Mouse (Mus musculus) C2C12 (cell line): ENCODE results near the gene R3hcc1l. TPM values are rescaled to one million over a fixed set of nuclear protein-coding genes. Genes with fewer than 3 reads are reported as not detected.
A peak's percentile ranks its signal among the peaks of the same experiment; 100 is the strongest.

Experiments used
- H3K27me3 ChIP-seq: one replicate; pipeline ENCODE4 v1.6.1; 2011; ENCODE audit not compliant: control insufficient read depth, insufficient read depth, insufficient read length
- H3K36me3 ChIP-seq: one replicate; pipeline ENCODE4 v1.6.1; 2011; ENCODE audit not compliant: control insufficient read depth, insufficient read depth
- H3K4me3 ChIP-seq: one replicate; pipeline ENCODE4 v1.5.1; 2011; ENCODE audit warnings: mild to moderate bottlenecking, control low read depth; ENCODE audit not compliant: poor library complexity, insufficient read depth, severe bottlenecking
- H3K79me2 ChIP-seq: one replicate; pipeline ENCODE4 v1.6.1; 2011; ENCODE audit not compliant: control insufficient read depth, insufficient read depth
- H3K79me3 ChIP-seq: one replicate; pipeline ENCODE4 v1.6.1; 2011; ENCODE audit warnings: low read depth, control low read depth
- H3ac ChIP-seq: one replicate; pipeline ENCODE3; 2011; ENCODE audit warnings: low read depth; ENCODE audit not compliant: control insufficient read depth, insufficient read length
- CEBPB ChIP-seq: IDR thresholded peaks from one replicate; pipeline ENCODE4 v1.6.1; 2011; ENCODE audit warnings: low read depth, mild to moderate bottlenecking, control low read depth, moderate library complexity
- CTCF ChIP-seq: IDR thresholded peaks from one replicate; pipeline ENCODE4 v1.5.1; 2011; ENCODE audit not compliant: control insufficient read depth, insufficient read depth, insufficient read length
- FOSL1 ChIP-seq: IDR thresholded peaks from one replicate; pipeline ENCODE4 v1.8.0; 2011; ENCODE audit warnings: mild to moderate bottlenecking, low read length; ENCODE audit not compliant: poor library complexity, insufficient read depth, severe bottlenecking
- MAX ChIP-seq: IDR thresholded peaks from one replicate; pipeline ENCODE4 v1.6.1; 2011; ENCODE audit warnings: mild to moderate bottlenecking, control low read depth
- MYOD1 ChIP-seq: IDR thresholded peaks from one replicate; pipeline ENCODE4 v1.6.1; 2011; ENCODE audit warnings: low read depth; ENCODE audit not compliant: control insufficient read depth, insufficient read length
- MYOG ChIP-seq: IDR thresholded peaks from one replicate; pipeline ENCODE4 v1.6.1; 2011; ENCODE audit not compliant: control insufficient read depth, insufficient read length; ENCODE audit errors: extremely low read depth
- USF1 ChIP-seq: IDR thresholded peaks from one replicate; pipeline ENCODE4 v1.6.1; 2011; ENCODE audit warnings: low read depth, mild to moderate bottlenecking, control low read depth, moderate library complexity
- polyA plus RNA-seq: library from polyadenylated mRNA; unstranded; fragments of >200 nt; fragmentation: generic; extraction: Trizol; gene quantifications from one replicate; pipeline ENCODE4 v1.2.1, GENCODE M21; 2012; ENCODE audit warnings: missing spikeins

The R3hcc1l gene
- polyA plus RNA-seq, 1 experiment = 3.3 TPM

- H3K79me3 ChIP-seq = no peaks in the 10 kb centered on the region
- H3K27me3 ChIP-seq = no peaks in the 10 kb centered on the region
- TF ChIP-seq FOSL1 = no peak
- no peak for TF ChIP-seq MAX
- TF ChIP-seq USF1 = no peak
- TF ChIP-seq MYOG = no peak
- H3K4me3 ChIP-seq = no peak overlapping the region
- no peak overlapping the region for H3ac ChIP-seq
- no peaks in the 10 kb centered on the region for H3K36me3 ChIP-seq
- H3K79me2 ChIP-seq = no peaks in the 10 kb centered on the region
These were observed 120.3 kb downstream of the R3hcc1l start for GRCm38 (mm10) chr19:42638604-42639481.

GRCm38 (mm10) chr19:42639544-42639943, 121.0 kb downstream of the R3hcc1l start:
- Histone ChIP-seq H3K36me3 (no peaks in the 10 kb centered on the region), H3ac (no peak overlapping the region), H3K4me3 (no peak overlapping the region), H3K27me3 (no peaks in the 10 kb centered on the region), H3K79me2 (no peaks in the 10 kb centered on the region), H3K79me3 (no peaks in the 10 kb centered on the region)
- TF ChIP-seq MYOG (no peak), MAX (no peak), MYOD1 (no peak), CEBPB (no peak), FOSL1 (no peak), USF1 (peak; percentile 71), CTCF (no peak)

- no peak overlapping the region for H3K4me3 ChIP-seq
- no peak for TF ChIP-seq CEBPB
- no peak for TF ChIP-seq USF1
- H3K79me3 ChIP-seq = no peaks in the 10 kb centered on the region
- no peak overlapping the region for H3ac ChIP-seq
- H3K27me3 ChIP-seq = no peaks in the 10 kb centered on the region
- no peaks in the 10 kb centered on the region for H3K79me2 ChIP-seq
- H3K36me3 ChIP-seq = no peaks in the 10 kb centered on the region
These were observed 121.7 kb downstream of the R3hcc1l start for GRCm38 (mm10) chr19:42640211-42640610.

Other genes with a start within 250 kb of the R3hcc1l start
- not detected for gene Crtac1, start 87.0 kb upstream of the R3hcc1l start, polyA plus RNA-seq
- gene Loxl4, start 94.1 kb downstream of the R3hcc1l start, polyA plus RNA-seq = 4.8 TPM
- gene Pyroxd2, start 234.0 kb downstream of the R3hcc1l start, polyA plus RNA-seq = 0.06 TPM